Mouse (Mus musculus) ZHBTc4 (cell line): ENCODE measurements at regions not wholly inside any gene's neighbourhood (a gene's known extent, or its start where the extent isn't known, plus 50 kb on each side); places are given as distances from the start of the nearest gene placed in this dataset.

Experiments used
- DNase-seq: peaks from one replicate; pipeline ENCODE4 v3.0.0-alpha.2; 2011; ENCODE audit warnings: low read depth, low spot score

GRCm38 (mm10) chr14:28773068-28773467, 244.9 kb upstream of the Lrtm1 start:
- no peak for DNase-seq

DNA sequence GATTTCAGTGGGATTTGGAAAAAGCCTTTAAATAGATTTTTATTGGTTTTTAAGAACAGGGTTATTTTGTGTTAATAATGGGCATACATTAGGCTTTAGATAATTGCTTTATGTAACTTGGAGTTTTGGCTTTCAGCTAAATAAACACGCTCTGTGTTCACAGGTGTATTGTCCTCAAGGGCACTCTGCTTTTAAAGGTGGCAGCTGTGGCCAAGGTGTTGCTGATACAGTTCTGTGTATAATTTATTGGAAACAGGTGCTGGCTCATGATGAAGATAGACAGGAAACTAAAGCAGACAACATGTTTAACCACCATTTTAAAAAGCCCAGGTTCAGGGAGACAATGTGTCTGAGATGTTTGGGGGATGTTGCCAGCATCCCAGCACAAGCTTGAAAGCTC, 242.3 kb upstream of the Lrtm1 start:
- no peak for DNase-seq

- DNase-seq: no peak
Observed at GRCm38 (mm10) chr14:28777791-28778190, 240.2 kb upstream of the Lrtm1 start.

GRCm38 (mm10) chr14:28781660-28782059, 236.3 kb upstream of the Lrtm1 start:
- no peak for DNase-seq

GRCm38 (mm10) chr14:28784106-28784633, 233.8 kb upstream of the Lrtm1 start:
- no peak for DNase-seq

- DNase-seq: no peak
Observed at GRCm38 (mm10) chr14:28798290-28798689, 219.7 kb upstream of the Lrtm1 start.

DNA sequence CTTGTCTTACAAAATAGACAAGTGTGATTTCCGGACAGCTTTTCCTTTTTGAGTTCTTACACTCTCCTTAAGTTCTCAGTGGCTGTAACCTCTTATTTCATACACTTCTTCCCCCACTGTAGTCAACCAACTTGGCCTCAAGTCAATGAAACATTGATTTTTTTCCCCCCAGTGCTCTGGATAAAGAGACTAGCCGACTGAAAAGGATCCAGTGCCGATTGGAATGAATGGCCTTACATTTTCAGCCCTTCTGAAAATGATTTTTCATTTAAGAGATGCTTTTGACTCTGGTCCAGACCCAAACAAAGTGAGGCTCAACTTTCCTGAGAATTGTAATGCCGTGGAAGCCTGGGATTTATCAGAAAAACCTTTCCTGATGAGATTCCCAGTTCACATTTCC, 216.3 kb upstream of the Lrtm1 start:
- no peak for DNase-seq

GRCm38 (mm10) chr14:28802126-28802525, 215.9 kb upstream of the Lrtm1 start:
- no peak for DNase-seq

DNA sequence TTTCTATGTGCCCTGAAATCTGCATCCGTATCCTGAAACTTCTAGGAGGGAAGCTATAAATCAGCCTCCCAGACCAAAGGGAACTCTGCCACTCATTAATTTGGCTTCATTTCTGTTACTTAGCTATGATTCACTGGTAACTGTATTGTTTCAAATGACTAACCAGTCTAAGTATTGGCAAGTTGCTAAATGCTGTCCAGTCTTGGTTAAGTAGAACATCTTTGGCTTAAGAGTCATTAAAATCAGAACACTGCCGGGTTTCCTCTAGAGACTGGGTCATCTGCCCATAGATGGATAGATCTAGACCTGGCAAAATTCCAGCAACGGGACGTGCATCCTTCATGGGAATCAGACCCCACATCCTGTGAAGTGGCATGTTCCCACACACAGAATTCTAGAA, 209.9 kb upstream of the Lrtm1 start:
- no peak for DNase-seq

DNA sequence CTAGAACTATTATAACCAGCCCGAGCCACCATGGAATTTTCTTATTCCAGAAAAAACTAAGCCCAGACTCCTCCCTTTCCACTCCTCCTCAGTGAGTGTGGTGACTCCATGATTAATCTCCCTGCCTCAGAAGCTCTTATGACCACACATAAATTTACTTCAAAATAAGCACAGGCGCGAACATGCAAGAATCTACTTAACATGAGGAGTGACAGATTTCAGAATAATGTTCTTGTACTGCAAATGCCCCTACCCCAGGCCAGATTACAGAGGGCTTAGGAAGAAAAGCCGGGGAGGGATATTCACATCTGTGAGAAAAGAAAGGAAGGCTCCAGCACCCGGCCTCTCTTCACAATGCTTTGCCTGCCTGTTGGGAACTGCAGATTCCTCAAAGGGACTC, 208.7 kb upstream of the Lrtm1 start:
- DNase-seq: no peak

- no peak for DNase-seq
Observed at GRCm38 (mm10) chr14:28820970-28821369, 197.0 kb upstream of the Lrtm1 start.

GRCm38 (mm10) chr14:28827186-28827585, 190.8 kb upstream of the Lrtm1 start:
- DNase-seq: no peak

- DNase-seq: no peak
Observed at GRCm38 (mm10) chr14:28837117-28837516, 180.9 kb upstream of the Lrtm1 start.

GRCm38 (mm10) chr14:28848831-28849590, 169.0 kb upstream of the Lrtm1 start:
- DNase-seq: peak; percentile 58
